Mouse (Mus musculus) olfactory bulb, adult 2 months (tissue): ENCODE measurements around the gene Lrrc15.

Experiments
- CTCF ChIP-seq: fragments of 200-500 bp; IDR thresholded peaks from 2 replicates; pipeline ENCODE4 v1.5.1; 2012; ENCODE audit warnings: low read depth, mild to moderate bottlenecking, low read length, moderate library complexity; ENCODE audit not compliant: insufficient read depth
- POLR2A ChIP-seq: fragments of 200-500 bp; IDR thresholded peaks from 2 replicates; pipeline ENCODE4 v1.6.1; 2012; ENCODE audit warnings: mild to moderate bottlenecking, low read depth, low read length, moderate library complexity; ENCODE audit not compliant: insufficient read depth

GRCm38 (mm10) chr16:30259444-30259843 lies 23.6 kb downstream of the Lrrc15 start:
- no peak for TF ChIP-seq CTCF
- no peak for TF ChIP-seq POLR2A
